Mouse (Mus musculus) monocyte, adult 5-6 weeks (primary cell): Measurements from ENCODE around the gene Tbrg4. TPM values are rescaled to one million over a fixed set of nuclear protein-coding genes. Genes with fewer than 3 reads are reported as not detected.

Experiments
- ATAC-seq: fragments of 153-309, 156-312 bp; replicated peaks from 2 replicates; pipeline ENCODE4 v1.8.0; 2017; ENCODE audit warnings: mild to moderate bottlenecking; ENCODE audit not compliant: low TSS enrichment, insufficient number of reproducible peaks, severe bottlenecking, poor library complexity, low FRiP score
- total RNA-seq: library from RNA; stranded (forward); fragments of 200-1000, 200-491, 200-594 nt; gene quantifications from 3 replicates; pipeline ENCODE4 v1.2.3, GENCODE M21; 2017

The Tbrg4 gene
- total RNA-seq, 1 experiment from 2014 or later: 15.2 TPM

GRCm38 (mm10) chr11:6597523-6597922 is 28.3 kb downstream of the Tbrg4 start:
- no peak for ATAC-seq

GRCm38 (mm10) chr11:6596616-6597015 is 29.3 kb downstream of the Tbrg4 start:
- ATAC-seq: no peak

- ATAC-seq: no peak
Measured at GRCm38 (mm10) chr11:6596205-6596604, 29.7 kb downstream of the Tbrg4 start.

GRCm38 (mm10) chr11:6595339-6595738 is 30.5 kb downstream of the Tbrg4 start:
- no peak for ATAC-seq

GRCm38 (mm10) chr11:6594845-6595244 is 31.0 kb downstream of the Tbrg4 start:
- no peak for ATAC-seq

- no peak for ATAC-seq
Measured at GRCm38 (mm10) chr11:6593406-6593805, 32.5 kb downstream of the Tbrg4 start.

GRCm38 (mm10) chr11:6590933-6591675 is 34.8 kb downstream of the Tbrg4 start:
- ATAC-seq: peak; percentile 3

- no peak for ATAC-seq
Measured at GRCm38 (mm10) chr11:6589838-6590237, 36.0 kb downstream of the Tbrg4 start.

GRCm38 (mm10) chr11:6588295-6588694 is 37.6 kb downstream of the Tbrg4 start:
- ATAC-seq: no peak

GRCm38 (mm10) chr11:6587249-6587940 is 38.5 kb downstream of the Tbrg4 start:
- no peak for ATAC-seq

GRCm38 (mm10) chr11:6586660-6587059 is 39.2 kb downstream of the Tbrg4 start:
- ATAC-seq: peak; percentile 65

GRCm38 (mm10) chr11:6585748-6586147 is 40.1 kb downstream of the Tbrg4 start:
- ATAC-seq: no peak

GRCm38 (mm10) chr11:6581560-6581959 is 44.3 kb downstream of the Tbrg4 start:
- ATAC-seq: no peak

GRCm38 (mm10) chr11:6580065-6580750 is 45.7 kb downstream of the Tbrg4 start:
- ATAC-seq: no peak

GRCm38 (mm10) chr11:6579361-6579760 is 46.5 kb downstream of the Tbrg4 start:
- ATAC-seq: no peak

GRCm38 (mm10) chr11:6576151-6576550 is 49.7 kb downstream of the Tbrg4 start:
- no peak for ATAC-seq

- no peak for ATAC-seq
Measured at GRCm38 (mm10) chr11:6569410-6569777, 56.5 kb downstream of the Tbrg4 start.

- ATAC-seq: no peak; the same call in 1 of the 2 replicates
Measured at GRCm38 (mm10) chr11:6568584-6569409, 57.1 kb downstream of the Tbrg4 start.

GRCm38 (mm10) chr11:6567951-6568350 is 57.9 kb downstream of the Tbrg4 start:
- 0 out of 2 replicates have a peak, but pooled peaks have one; percentile 14 for ATAC-seq
